Mouse (Mus musculus) embryonic stem cell, embryonic (primary cell): ENCODE measurements around the gene Jrkl.

Experiments used
- CTCF ChIA-PET, 4 experiments: fragments of 300-600 bp in 2 of 4; fragments of 350-600 bp in 2 of 4; sonication (Branson Sonifier 250); formaldehyde crosslinking; loops; one replicate each; lab custom pipeline; 2022; ENCODE audit warnings: inconsistent platforms in 2 of 4; lab: Charles Lee
- POLR2A ChIA-PET, 4 experiments: fragments of 300-600 bp in 2 of 4; fragments of 350-600 bp in 2 of 4; sonication (Branson Sonifier 250); formaldehyde crosslinking; loops; one replicate each; lab custom pipeline; 2022; ENCODE audit warnings: antibody characterized with exemption in 4 of 4, inconsistent platforms in 1 of 4; lab: Charles Lee

Gene Jrkl

GRCm38 (mm10) chr9:13194619-13195018, 51.0 kb downstream of the Jrkl start:
- POLR2A ChIA-PET: interaction anchor here in 1 of 4 experiments (0.7 kb wide), 1 partner anchor 679 kb away, joined by 4 read pairs; no protein-coding TSS in a partner anchor
- CTCF ChIA-PET: interaction anchor here in 2 of 4 experiments (0.6 to 1.4 kb wide), 4 partner anchors 15 to 1437 kb away, joined by 3 to 8 read pairs (median 4); no protein-coding TSS in a partner anchor
